Mouse (Mus musculus): ENCODE measurements around the gene Rit1.
"Not testable (repeated sequence)": the region's sequence is repeated elsewhere in the genome, so short reads cannot be mapped to it uniquely, and the experiment has no call there.

The Rit1 gene

DNA sequence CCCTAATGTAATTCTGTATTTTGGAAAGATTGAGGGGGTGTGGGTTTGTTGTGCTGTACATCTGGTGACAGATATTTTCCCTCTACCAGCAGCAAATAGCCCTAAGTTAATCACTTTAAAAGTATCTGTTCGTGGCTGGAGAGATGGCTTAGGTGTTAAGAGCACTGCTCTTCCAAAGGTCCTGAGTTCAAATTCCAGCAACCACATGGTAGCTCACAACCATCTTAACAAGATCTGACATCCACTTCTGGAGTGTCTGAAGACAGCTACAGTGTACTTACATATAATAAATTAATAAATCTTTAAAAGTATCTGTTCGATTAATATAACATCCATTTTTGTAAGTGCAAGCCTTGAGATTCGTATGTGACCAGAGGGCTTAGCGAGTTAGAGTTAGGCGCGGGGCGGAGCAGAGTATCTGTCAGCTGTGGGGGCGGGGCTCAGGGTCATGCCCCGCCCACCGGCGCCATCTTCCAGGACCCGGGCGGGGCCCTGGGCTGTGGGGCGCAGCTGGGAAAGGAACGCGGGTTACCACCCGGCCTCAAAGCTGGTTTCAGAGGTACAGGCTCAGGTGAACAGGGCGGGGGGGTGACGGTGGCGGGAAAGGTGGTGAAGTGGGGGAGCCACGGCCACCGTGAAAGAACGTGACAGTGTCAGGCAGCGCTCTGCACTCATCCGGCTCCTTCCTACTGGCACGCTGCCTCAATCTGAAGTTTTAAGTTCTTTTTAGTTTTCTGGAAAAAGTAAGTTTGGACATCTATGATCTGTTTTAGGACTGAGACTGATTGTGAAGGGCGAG is at the start of gene Rit1:
Rit1 (plus strand) TSS at position 440 of the 799 bp plus-strand sequence.
- DNase-seq = peak; percentile 81

DNA sequence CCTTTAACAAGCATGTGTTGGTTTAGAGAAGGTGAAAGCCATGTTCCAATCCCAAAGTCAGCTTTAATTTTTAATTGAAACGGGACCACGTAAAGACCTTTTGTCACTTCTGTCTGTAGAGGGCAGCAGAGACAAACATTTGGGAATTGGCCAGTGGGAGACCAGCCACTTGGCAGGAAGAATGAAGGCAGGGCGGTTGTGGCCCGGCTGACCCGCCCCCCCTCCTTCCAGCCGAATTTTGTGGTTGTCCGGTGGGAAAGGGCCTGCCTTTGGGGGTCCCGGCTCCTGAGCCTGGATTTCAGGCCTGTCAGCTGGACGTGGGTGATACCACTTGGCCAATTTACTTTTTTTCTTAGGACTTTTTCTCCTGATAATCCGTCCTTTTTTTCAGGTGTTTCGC is 39.2 kb upstream of the Rit1 start:
- peak; percentile 27 for DNase-seq

DNA sequence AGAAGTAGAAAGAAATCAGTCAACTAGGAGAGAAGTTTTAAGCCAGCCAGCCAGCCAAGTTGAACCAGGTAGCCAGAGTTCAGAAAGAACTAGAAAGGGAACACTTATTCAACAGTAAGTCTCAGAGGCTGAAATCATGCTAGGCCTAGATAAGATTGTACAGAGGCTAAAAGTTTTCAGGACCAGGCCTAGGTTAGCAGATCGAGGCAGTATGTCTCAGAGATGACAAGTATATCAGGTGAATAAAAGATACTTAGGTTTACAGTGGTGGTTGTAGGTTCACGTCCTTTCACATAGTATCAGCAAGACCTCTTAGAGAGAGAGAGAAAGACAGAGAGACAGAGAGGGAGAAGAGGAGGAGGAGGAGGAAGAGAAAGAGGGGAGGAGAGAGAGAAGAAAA is 32.8 kb upstream of the Rit1 start:
- no peak for DNase-seq

DNA sequence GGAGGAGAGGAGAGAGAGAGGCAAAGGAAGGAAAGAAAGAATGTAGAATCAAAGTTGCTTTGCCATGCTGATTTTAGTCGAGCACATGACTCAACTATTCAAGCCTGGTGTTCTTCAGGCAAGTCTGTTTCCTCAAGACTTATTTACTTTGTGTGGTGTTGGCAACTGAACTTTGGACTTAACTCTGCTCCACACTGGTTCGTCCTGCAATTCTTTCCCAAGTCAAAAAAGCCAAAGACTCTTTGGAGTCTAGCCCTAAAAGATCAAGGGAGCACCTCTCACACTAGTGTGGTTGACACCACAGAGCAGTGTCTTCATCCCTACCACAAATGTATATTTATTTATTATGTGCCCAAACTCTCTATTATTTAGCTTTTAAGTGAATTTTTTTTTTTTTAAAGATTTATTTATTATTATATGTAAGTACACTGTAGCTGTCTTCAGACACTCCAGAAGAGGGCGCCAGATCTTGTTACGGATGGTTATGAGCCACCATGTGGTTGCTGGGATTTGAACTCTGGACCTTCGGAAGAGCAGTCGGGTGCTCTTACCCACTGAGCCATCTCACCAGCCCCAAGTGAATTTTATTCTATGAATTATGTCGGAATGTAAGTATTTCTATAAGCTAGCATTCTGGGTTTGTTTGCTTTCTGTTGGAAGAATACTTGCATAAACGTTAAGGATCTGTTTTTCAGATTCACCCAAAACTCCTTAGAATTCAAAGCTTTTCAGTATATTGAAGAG is 32.2 kb upstream of the Rit1 start:
- DNase-seq = no peak

DNA sequence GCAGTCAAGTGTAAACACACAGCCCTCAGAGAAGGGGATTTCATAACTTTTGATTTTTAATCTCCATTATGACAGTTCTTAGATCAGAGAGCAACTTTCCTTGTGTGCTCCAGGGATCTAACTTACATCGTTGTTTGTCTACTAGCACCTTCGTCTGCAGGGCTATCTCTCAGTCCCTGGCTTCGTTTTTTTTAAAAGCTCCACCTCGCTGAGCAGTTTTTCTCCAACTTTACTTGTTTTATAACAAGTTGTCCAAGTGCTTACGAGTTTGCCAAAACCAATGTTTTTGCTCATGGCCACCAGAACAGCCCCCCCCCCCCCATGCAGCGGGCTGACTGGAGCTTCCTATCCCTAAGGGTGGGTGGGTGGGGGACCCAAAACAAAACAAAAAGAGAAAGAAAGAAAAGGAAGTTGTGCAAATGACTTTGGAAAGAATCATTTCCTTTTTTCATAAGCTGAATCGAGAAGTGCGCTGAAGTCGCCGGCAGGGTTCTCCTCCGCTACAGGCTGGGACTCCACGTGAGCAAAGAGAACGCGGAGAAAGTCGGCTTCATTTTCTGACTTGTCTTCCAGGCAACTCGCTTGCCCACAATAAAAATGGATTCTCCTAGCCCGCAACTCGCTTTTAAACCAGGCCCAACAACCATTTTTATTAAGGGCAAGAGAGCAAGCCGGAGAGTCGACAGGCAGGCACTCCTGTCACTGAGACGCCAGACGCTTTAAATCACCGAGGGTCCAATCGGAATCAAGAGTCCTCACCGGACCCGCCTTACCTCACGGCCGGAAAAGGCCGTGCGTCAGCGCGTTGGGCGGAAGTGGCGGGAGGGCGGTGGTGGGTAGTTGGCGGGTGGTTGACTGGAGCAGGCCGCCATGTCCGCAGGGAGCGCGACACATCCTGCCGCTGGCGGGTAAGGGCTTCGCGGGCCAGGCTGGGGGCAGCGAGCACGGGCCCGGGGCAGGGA is 31.4 kb upstream of the Rit1 start, which contains the start of gene Khdc4:
Khdc4 (plus strand) TSS at position 824 of the 962 bp plus-strand sequence.
- peak; percentile 95 for DNase-seq

DNA sequence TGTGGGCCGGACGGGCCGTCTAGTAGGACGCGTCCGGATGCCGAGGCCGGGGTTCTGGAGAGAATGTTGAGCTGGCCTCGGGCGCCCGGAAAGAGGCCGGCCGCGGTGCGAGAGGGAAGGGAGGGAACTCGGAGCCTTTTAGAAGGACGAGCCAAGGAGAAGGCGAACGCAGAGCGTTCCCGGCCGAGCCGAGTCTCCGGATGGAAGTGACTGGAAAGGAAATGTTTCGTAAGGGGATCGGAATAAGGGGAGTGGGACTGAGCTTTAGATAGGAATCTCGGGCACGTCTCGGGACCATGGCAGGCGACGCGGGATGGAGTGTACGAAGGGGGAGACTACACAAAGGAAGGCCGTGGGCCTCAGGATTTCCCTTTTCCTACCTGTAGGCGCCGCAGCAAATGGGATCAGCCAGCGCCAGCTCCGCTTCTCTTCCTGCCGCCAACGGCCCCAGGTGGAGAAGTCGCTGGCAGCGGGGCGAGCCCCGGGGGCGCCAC is 30.6 kb upstream of the Rit1 start:
- DNase-seq = peak; percentile 57

DNA sequence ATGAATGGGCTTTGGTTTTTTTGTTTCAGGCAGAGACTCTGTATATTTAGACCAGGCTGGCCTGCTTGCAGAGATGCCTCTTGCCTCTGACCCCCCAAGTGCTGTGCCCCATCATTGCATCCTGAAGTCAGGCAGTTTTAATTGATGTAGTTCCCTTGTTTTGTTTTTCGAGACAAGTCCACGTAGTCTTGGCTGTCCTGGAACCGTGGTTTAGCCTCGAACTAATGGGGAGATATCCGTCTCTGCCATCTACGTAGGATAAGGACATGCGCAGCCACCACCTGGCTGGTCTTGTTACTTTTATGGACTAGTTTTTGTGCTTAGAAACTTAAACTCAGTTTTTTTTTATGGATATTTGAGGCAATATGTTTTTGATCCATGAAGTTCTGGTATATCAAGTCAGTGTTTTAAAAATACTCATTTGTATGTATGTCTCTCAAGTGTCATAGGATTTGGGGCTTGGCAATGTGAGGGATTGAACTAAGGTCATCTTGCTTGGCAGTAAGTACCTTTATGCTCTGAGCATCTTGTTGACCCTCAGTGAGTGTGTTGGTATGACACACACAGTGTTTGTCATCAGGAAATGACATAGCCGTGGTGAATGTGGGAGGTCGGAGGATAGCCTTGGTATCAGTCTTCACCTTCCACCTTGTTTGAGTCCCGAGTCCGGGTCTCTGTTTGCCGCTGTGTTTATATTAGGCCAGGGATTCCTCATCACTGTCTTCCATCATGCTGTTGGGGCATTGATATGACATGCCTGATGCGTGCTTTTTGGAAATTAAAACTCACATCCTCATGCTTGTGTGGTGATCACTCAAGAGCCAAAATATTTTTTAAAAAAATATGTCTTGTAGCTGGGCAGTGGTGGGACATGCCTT is 29.7 kb upstream of the Rit1 start:
- no peak for DNase-seq

DNA sequence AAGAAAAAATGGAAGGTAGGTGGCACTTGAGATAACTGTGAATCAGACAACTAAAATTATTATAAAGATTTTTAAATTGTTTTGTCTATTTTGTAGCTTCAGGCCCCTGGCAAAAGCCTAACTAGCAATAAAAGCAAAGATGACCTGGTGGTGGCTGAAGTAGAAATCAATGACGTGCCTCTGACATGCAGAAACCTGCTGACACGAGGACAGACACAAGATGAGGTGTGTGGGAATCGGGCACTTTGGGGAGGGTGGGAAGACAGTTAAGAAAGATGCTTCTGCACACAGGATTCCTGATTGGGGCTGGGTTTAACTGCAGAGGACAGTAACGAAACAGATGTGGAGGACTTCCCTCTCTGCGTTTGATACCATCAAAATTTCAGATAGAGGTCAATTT is 27.6 kb upstream of the Rit1 start:
- no peak for DNase-seq

DNA sequence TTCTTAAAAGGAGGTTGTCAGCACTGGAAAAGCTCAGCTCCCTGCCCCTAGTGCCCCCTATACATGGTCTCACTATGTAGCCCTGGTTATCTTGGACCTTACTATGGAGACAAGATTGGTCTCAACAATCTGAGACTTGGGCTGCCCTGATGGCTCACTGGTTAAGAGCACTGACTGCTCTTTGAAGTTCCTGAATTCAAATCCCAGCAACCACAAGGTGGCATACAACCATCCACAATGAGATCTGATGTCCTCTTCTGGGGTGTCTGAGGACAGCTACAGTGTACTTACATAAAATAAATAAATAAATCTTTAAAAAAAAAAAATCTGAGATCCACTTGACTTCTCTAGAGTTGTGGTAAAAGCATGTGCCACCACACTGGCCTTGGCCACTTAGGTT is 21.1 kb upstream of the Rit1 start:
- DNase-seq = no peak

DNA sequence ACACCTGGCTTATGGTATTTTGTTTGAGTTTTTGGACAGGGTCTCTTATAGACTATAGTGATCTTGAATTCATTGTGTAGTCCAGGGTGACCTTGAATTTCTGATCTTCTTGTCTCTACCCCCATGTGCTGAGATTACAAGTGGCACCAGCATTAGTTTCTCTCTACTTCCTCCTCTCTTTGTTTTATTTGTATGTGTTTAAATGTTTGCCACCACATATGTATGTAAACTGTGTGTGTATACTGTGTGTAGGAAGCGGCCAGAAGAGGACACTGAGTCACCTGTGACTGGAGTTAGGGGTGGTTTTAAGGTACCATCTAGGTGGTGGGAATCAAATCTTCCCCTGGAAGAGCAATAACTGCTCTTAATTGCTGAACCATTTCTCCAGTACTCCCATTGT is 18.6 kb upstream of the Rit1 start:
- no peak for DNase-seq

DNA sequence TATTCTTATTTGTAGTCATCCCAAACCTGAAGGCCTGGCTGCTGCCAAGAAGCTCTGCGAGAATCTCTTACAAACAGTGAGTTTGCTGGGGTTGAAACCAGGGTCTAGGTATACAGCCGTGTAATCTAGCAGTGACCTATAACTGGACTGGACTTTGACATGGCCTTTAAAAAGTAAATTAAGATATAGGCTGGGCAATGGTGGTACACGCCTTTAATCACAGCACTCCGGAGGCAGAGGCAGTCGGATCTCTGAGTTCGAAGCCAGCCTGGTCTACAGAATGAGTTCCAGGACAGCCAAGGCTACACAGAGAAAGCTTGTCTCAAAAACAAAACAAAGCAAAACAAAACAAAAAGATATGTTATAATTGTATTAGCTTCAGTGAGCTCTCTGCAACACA is 17.8 kb upstream of the Rit1 start:
- no peak for DNase-seq

DNA sequence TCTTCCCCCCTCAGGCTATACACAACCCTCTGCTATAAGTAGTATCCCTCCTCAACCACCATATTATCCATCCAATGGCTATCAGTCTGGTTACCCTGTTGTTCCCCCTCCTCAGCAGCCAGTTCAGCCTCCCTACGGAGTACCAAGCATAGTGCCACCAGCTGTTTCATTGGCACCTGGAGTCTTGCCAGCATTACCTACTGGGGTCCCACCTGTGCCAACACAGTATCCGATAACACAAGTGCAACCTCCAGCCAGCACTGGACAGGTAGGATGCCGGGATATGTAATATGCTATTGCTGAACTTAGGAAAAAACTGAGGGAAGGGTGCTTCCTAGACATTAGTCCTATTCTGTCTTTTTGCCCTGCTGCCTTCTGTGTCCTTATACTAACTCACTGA is 16.4 kb upstream of the Rit1 start:
- DNase-seq = no peak

DNA sequence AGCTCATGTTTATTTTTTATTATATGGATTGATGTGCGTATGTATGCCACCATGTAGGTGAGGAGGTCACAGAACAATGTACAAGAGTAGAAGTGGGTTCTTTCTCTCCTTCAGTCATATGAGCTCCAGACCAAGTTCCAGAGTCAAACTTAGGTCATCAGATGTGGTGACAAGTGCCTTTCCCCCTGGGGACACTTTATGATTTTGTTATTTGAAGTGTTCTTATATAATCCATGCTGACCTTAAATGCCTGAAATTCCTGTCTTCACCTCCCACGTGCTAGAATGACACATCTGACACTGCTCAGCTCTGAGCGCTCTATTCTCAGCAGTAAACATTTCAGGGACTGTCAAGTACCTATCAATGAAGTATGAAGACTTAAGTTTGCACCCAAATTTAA is 15.4 kb upstream of the Rit1 start:
- DNase-seq = no peak

DNA sequence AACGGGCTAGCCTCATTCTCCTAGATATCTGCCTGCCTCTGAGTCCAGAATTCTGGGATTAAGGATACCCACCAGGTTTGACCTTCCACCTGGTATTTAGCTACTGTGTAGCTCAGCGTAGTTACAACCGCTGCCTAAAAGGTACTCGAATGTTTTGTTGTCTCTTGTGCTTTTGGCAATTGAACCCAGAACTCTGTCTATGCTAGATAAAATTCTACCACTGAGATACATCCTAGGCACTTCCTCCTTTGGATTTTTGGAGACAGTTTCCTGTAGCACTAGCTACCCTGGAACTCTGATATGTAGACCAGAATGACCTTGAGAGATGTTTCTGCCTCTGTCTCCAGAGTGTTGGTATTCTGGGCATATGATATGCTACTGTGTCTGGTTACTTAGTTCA is 2.9 kb upstream of the Rit1 start:
- DNase-seq = no peak

DNA sequence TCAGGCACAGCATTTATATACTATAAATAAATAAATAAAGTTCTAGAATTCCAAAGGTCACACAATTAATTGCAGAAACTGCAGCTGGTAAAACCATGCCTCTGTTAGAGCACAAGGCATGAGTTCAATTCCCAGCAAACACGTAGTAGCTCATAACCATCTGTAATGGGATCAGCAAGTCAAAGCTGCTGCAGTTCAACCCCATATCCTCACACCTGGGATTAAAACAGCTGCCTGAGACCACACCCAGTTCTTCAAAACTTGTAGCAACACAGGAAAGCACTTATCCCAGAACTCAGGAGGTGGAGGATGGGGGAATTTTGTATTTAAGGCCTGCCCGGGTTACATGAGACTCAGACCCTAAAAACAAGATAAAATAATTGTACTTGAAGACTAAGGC is 1.9 kb upstream of the Rit1 start:
- no peak for DNase-seq

DNA sequence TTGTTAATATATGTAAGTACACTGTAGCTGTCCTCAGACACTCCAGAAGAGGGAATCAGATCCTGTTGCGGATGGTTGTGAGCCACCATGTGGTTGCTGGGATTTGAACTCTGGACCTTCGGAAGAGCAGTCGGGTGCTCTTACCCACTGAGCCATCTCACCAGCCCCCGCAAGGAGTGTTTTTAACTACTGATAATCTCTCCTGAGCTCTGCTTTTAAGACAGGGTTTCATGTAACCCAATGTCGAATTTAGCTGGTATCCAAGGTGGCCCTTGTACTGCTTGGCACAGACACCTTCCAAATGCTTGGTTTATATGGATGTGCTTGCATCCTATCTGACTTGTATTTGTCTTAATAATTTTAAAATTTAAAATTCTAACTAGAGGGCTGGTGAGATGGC is 922 bp upstream of the Rit1 start:
- not testable (repeated sequence) for DNase-seq

DNA sequence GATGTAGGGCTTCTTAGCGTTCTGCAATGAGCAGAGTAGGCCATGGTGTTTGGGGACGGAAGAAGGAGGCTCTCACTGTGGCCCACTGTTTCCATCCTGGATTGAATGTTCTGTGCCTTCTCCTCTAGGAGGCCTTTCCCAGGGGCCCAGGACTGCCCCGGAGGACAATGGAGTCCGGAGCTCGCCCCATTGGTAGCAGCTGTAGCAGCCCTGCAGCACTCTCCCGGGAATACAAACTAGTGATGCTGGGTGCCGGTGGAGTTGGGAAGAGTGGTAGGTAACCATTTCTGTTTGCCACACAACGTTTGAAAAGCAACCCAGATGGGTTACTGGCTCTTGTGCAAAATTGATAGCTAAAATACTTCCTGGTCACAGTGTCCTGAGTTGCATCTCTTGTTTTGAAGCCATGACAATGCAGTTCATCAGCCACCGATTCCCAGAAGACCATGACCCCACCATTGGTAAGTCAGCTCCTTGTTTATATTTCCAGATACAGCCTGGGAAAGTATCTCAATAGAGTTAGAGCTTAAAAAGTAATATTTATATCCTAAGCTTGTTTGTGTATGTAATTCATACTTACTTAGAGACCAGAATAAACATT is 660 bp downstream of the Rit1 start:
- DNase-seq = no peak

DNA sequence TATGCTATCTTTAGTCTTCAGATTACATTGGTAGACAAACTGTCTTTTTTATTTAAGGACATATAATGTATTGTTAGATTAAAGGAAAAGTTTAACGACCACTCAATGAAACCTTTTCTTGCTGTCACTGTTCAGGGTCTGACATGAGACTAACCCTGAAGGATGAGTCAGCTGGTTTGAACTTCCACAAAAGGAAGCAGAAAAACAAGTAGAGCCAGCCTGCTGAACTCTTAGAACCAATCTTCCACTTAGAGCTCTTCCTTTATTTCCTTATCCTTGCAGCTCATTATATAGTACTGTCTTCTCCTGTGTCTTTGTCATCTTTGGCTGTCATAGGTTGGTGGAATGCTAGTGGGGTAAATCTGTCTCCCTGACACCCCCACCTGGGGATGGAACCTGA is 1.2 kb downstream of the Rit1 start:
- DNase-seq = no peak

DNA sequence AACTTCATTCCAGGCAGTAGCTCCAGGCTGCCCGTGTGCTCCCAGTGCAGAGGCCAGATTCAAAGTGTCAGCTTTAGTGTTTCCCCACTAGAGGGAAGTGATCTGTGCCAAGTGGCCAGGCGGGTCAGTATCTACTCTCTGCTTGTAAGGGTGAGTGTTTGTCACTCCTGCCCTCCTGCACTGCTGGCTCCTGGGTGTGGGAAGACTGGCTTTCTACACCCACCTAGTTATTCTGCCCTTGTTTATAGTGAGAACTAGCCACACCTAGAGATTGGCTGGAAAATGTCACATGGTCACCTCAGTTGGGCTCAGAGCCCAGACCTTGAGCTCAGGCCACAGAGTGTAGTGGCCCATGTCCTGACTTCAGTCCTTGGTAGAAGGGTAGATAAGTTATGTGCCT is 2.5 kb downstream of the Rit1 start:
- DNase-seq = no peak

DNA sequence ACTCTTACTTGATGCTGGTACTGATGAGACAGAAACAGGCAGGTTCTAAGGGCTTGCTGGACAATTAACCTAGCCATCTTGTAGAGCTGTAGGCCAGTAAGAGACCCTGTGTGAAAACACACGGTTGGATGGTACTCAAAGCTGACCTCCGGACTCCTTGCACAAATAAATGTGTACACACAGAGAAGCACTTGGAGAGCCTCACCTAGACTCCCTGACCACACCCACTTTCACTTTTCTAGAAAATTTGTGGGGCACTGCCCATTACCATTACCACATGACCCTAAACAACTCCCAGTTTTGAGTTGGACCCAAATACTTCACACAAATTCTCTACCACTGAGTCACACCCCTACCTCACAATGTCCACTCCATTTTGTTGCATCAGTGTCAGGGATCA is 19.9 kb downstream of the Rit1 start:
- no peak for DNase-seq

DNA sequence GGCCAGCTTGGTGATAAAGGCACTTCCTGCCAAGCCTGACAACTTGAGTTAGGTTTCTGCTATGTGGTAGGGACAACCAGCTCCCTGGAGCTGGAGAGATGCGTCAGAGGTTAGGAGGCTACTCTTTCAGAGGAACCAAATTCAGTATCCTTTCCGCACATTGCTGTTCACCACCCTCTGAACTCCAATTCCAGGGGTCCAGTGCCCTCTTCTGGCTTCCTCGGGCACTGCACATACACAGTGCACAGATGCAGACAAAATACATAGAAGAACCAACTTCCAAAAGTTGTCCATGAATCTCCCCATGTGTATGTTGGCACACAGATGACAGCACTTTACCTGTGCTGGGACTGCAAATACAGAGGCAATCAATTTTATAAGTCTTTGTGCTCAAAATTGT is 22.0 kb downstream of the Rit1 start:
- DNase-seq = peak; percentile 64

DNA sequence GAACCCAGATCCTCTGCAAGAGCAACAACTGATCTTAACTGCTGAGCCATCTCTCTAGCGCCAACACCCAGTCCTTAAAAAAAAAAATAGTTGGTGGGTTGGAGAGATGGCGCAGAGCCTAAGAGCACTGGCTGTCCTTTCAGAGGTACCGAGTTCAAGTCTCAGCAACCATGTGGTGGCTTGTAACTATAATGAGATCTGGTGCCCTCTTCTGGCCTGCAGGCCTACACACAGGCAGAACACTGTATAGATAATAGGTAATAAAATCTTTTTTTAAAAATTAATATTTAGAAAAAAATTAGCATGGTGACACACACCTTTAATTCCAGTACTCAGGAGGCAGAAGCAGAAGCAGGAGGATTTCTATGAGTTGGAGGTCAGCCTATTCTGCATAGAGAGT is 23.5 kb downstream of the Rit1 start:
- no peak for DNase-seq

Measured in right cerebral cortex, postnatal 14 days (tissue).